Mouse (Mus musculus) intestine, postnatal 0 days (tissue): ENCODE data around the gene Tubg2. TPM values are rescaled to one million over a fixed set of nuclear protein-coding genes. Genes with fewer than 3 reads are reported as not detected.

ENCODE experiments used
- ATAC-seq: fragments of 200-750 bp; cut with Nextera tagmentation; 2 replicates; pipeline ENCODE4 v1.8.0; 2017; ENCODE audit warnings: mild to moderate bottlenecking, moderate TSS enrichment, moderate library complexity
- H3K27ac ChIP-seq: fragments of 300-500 bp; sonication (generic); 2 replicates; pipeline ENCODE4 v1.5.1; 2014; ENCODE audit warnings: mild to moderate bottlenecking, low read depth, low read length, moderate library complexity
- H3K27me3 ChIP-seq: fragments of 300-500 bp; sonication (generic); replicated peaks from 2 replicates; pipeline ENCODE4 v1.6.1; 2014; ENCODE audit warnings: low read length, mixed read lengths; ENCODE audit not compliant: control insufficient read depth, insufficient read depth
- H3K36me3 ChIP-seq: fragments of 300-500 bp; sonication (generic); 2 replicates; pipeline ENCODE4 v1.6.1; 2014; ENCODE audit warnings: mild to moderate bottlenecking, moderate library complexity; ENCODE audit not compliant: control insufficient read depth, insufficient read depth
- H3K4me1 ChIP-seq: fragments of 300-500 bp; sonication (generic); replicated peaks from 2 replicates; pipeline ENCODE4 v1.6.1; 2014; ENCODE audit warnings: antibody characterized with exemption, low read length, mixed read lengths; ENCODE audit not compliant: control insufficient read depth, insufficient read depth
- H3K4me2 ChIP-seq: fragments of 300-500 bp; sonication (generic); replicated peaks from 2 replicates; pipeline ENCODE4 v1.6.1; 2014; ENCODE audit warnings: low read depth, mild to moderate bottlenecking, moderate library complexity
- H3K4me3 ChIP-seq: fragments of 300-500 bp; sonication (generic); 2 replicates; pipeline ENCODE4 v1.5.1; 2014; ENCODE audit warnings: low read depth, low read length
- H3K9ac ChIP-seq: fragments of 300-500 bp; sonication (generic); 2 replicates; pipeline ENCODE4 v1.6.1; 2014; ENCODE audit warnings: mild to moderate bottlenecking, low read depth, low read length
- H3K9me3 ChIP-seq: fragments of 300-500 bp; sonication (generic); 2 replicates; pipeline ENCODE4 v1.6.1; 2016; ENCODE audit warnings: mixed run types; ENCODE audit not compliant: control insufficient read depth
- CTCF ChIP-seq: sonication (generic); IDR thresholded peaks from 2 replicates; pipeline ENCODE4 v1.5.1; 2016; ENCODE audit warnings: low read depth, mild to moderate bottlenecking, control low read depth, antibody characterized with exemption, moderate library complexity
- WGBS: fragments of 180-500 bp; shearing (Covaris S2); extraction: QIAGEN DNeasy Blood & Tissue Kit; methylation state at CpG from one replicate; pipeline ENCODE4 v1.1.7; 2014; 5-methylcytosine and 5-hydroxymethylcytosine counted together
- microRNA-seq: library from miRNA; unstranded; fragments of <30 nt; microRNA quantifications from one replicate; pipeline ENCODE4, GENCODE M21; 2016
- polyA plus RNA-seq: library from polyadenylated mRNA; unstranded; fragments of >200 nt; fragmentation: Nextera tagmentation; extraction: Ambion mirVana; gene quantifications from 2 replicates; pipeline ENCODE4 v1.2.1, GENCODE M21; 2015

Gene Tubg2
- polyA plus RNA-seq, 1 experiment from 2014 or later: 2.8 TPM

GRCm38 (mm10) chr11:101195101-101195500, 39.4 kb downstream of the Tubg2 start:
- ATAC-seq: no peak
- WGBS: 71% methylated on average over 1 of the region's 1 CpGs
- peaks cover 70% of the 10 kb centered on the region for H3K36me3 ChIP-seq

GRCm38 (mm10) chr11:101195571-101195970, 39.9 kb downstream of the Tubg2 start:
- 82% methylated on average over 8 of the region's 8 CpGs for WGBS
- Histone ChIP-seq H3K9ac (no peak overlapping the region), H3K27me3 (no peaks in the 10 kb centered on the region), H3K4me1 (no peaks in the 10 kb centered on the region), H3K4me2 (no peak overlapping the region), H3K27ac (no peak overlapping the region), H3K9me3 (no peaks in the 10 kb centered on the region), H3K36me3 (peaks cover 74% of the 10 kb centered on the region), H3K4me3 (no peak overlapping the region)
- ATAC-seq: no peak
- TF ChIP-seq CTCF: no peak

More at GRCm38 (mm10) chr11:101195101-101195500, 39.4 kb downstream of the Tubg2 start:
- Histone ChIP-seq H3K4me1 (no peaks in the 10 kb centered on the region), H3K27ac (no peak overlapping the region), H3K4me3 (no peak overlapping the region), H3K9me3 (no peaks in the 10 kb centered on the region), H3K4me2 (no peak overlapping the region), H3K9ac (no peak overlapping the region), H3K27me3 (no peaks in the 10 kb centered on the region)
- TF ChIP-seq CTCF: no peak

- Histone ChIP-seq H3K36me3 (peaks cover 75% of the 10 kb centered on the region), H3K4me3 (no peak overlapping the region), H3K27ac (no peak overlapping the region), H3K4me2 (no peak overlapping the region), H3K9me3 (no peaks in the 10 kb centered on the region), H3K27me3 (no peaks in the 10 kb centered on the region), H3K9ac (no peak overlapping the region), H3K4me1 (no peaks in the 10 kb centered on the region)
- WGBS: 82% methylated on average over 8 of the region's 8 CpGs
- no peak for TF ChIP-seq CTCF
- no peak for ATAC-seq
These were observed 40.5 kb downstream of the Tubg2 start for GRCm38 (mm10) chr11:101196175-101196574.

GRCm38 (mm10) chr11:101199555-101199954, 43.8 kb downstream of the Tubg2 start:
- Histone ChIP-seq H3K9ac (no peak overlapping the region), H3K27ac (no peak overlapping the region), H3K9me3 (no peaks in the 10 kb centered on the region), H3K4me1 (no peaks in the 10 kb centered on the region), H3K36me3 (peaks cover 75% of the 10 kb centered on the region), H3K4me3 (no peak overlapping the region), H3K27me3 (no peaks in the 10 kb centered on the region), H3K4me2 (no peak overlapping the region)
- no peak for TF ChIP-seq CTCF
- ATAC-seq: no peak
- 80% methylated on average over 3 of the region's 3 CpGs for WGBS

GRCm38 (mm10) chr11:101200986-101201385, 45.3 kb downstream of the Tubg2 start:
- peak; percentile 84 for TF ChIP-seq CTCF
- Histone ChIP-seq H3K4me2 (no peak overlapping the region), H3K4me1 (no peaks in the 10 kb centered on the region), H3K9ac (no peak overlapping the region), H3K36me3 (peaks cover 76% of the 10 kb centered on the region), H3K27ac (no peak overlapping the region), H3K4me3 (no peak overlapping the region), H3K9me3 (no peaks in the 10 kb centered on the region), H3K27me3 (no peaks in the 10 kb centered on the region)
- ATAC-seq: 0 out of 2 replicates have a peak, but pooled peaks have one; percentile 33
- 29% methylated on average over 7 of the region's 7 CpGs for WGBS

Small RNAs within 50 kb of the gene (microRNA-seq; reads per million reads assigned to microRNA genes)
- not detected for gene Gm27626

Other genes with a start within 250 kb of the Tubg2 start
- gene Stat3, start 216.4 kb upstream of the Tubg2 start, polyA plus RNA-seq: 61.2 and 68.6 TPM in 2 replicates
- gene Cavin1, start 185.0 kb upstream of the Tubg2 start, polyA plus RNA-seq: 191 and 207 TPM in 2 replicates
- gene Atp6v0a1, start 146.5 kb upstream of the Tubg2 start, polyA plus RNA-seq: 62.1 and 67.2 TPM in 2 replicates
- 25.6 and 25.8 TPM in 2 replicates for gene Naglu, start 85.9 kb upstream of the Tubg2 start, polyA plus RNA-seq
- gene Hsd17b1, start 77.5 kb upstream of the Tubg2 start, polyA plus RNA-seq: 0.08 TPM in 1 of 2 replicates, not detected in the other
- gene Coasy, start 73.3 kb upstream of the Tubg2 start, polyA plus RNA-seq: 28.0 TPM in 2 replicates
- gene Mlx, start 68.6 kb upstream of the Tubg2 start, polyA plus RNA-seq: 93.3 and 96.4 TPM in 2 replicates
- gene Psmc3ip, start 60.5 kb upstream of the Tubg2 start, polyA plus RNA-seq: 9.1 and 10.5 TPM in 2 replicates
- 10.3 and 12.3 TPM in 2 replicates for gene Retreg3, start 36.0 kb upstream of the Tubg2 start, polyA plus RNA-seq
- gene Tubg1, start 36.0 kb upstream of the Tubg2 start, polyA plus RNA-seq: 20.0 and 20.6 TPM in 2 replicates
- gene Cntnap1, start 14.6 kb downstream of the Tubg2 start, polyA plus RNA-seq: 5.2 and 6.0 TPM in 2 replicates
- gene Plekhh3, start 15.4 kb downstream of the Tubg2 start, polyA plus RNA-seq: 7.7 and 7.8 TPM in 2 replicates
- gene Ccr10, start 19.5 kb downstream of the Tubg2 start, polyA plus RNA-seq: 0.13 and 0.22 TPM in 2 replicates
- gene Ezh1, start 70.6 kb downstream of the Tubg2 start, polyA plus RNA-seq: 9.8 and 10.8 TPM in 2 replicates
- 67.7 and 74.7 TPM in 2 replicates for gene Ramp2, start 90.1 kb downstream of the Tubg2 start, polyA plus RNA-seq
- gene Vps25, start 97.8 kb downstream of the Tubg2 start, polyA plus RNA-seq: 148 and 157 TPM in 2 replicates
- 4.6 and 4.7 TPM in 2 replicates for gene Wnk4, start 104.7 kb downstream of the Tubg2 start, polyA plus RNA-seq
- gene Cntd1, start 123.1 kb downstream of the Tubg2 start, polyA plus RNA-seq: 0.26 and 0.47 TPM in 2 replicates
- 255 and 276 TPM in 2 replicates for gene Coa3, start 123.2 kb downstream of the Tubg2 start, polyA plus RNA-seq
- gene Becn1, start 146.4 kb downstream of the Tubg2 start, polyA plus RNA-seq: 117 and 124 TPM in 2 replicates
- gene Psme3, start 160.3 kb downstream of the Tubg2 start, polyA plus RNA-seq: 59.5 and 60.2 TPM in 2 replicates
- 0.34 and 0.41 TPM in 2 replicates for gene Aoc2, start 169.2 kb downstream of the Tubg2 start, polyA plus RNA-seq
- 3.7 and 4.4 TPM in 2 replicates for gene Aoc3, start 174.7 kb downstream of the Tubg2 start, polyA plus RNA-seq
- 54.3 and 63.3 TPM in 2 replicates for gene G6pc, start 211.7 kb downstream of the Tubg2 start, polyA plus RNA-seq